Mouse (Mus musculus) C2C12 (cell line): ENCODE measurements at regions not wholly inside any gene's neighbourhood (a gene's known extent, or its start where the extent isn't known, plus 50 kb on each side); places are given as distances from the start of the nearest gene placed in this dataset.

ENCODE experiments used
- H3K27me3 ChIP-seq: one replicate; pipeline ENCODE4 v1.6.1; 2011; ENCODE audit not compliant: control insufficient read depth, insufficient read depth, insufficient read length
- H3K36me3 ChIP-seq: one replicate; pipeline ENCODE4 v1.6.1; 2011; ENCODE audit not compliant: control insufficient read depth, insufficient read depth
- H3K4me3 ChIP-seq: one replicate; pipeline ENCODE4 v1.5.1; 2011; ENCODE audit warnings: mild to moderate bottlenecking, control low read depth; ENCODE audit not compliant: poor library complexity, insufficient read depth, severe bottlenecking
- H3K79me2 ChIP-seq: one replicate; pipeline ENCODE4 v1.6.1; 2011; ENCODE audit not compliant: control insufficient read depth, insufficient read depth
- H3K79me3 ChIP-seq: one replicate; pipeline ENCODE4 v1.6.1; 2011; ENCODE audit warnings: low read depth, control low read depth
- H3ac ChIP-seq: one replicate; pipeline ENCODE3; 2011; ENCODE audit warnings: low read depth; ENCODE audit not compliant: control insufficient read depth, insufficient read length
- CEBPB ChIP-seq: IDR thresholded peaks from one replicate; pipeline ENCODE4 v1.6.1; 2011; ENCODE audit warnings: low read depth, mild to moderate bottlenecking, control low read depth, moderate library complexity
- CTCF ChIP-seq: IDR thresholded peaks from one replicate; pipeline ENCODE4 v1.5.1; 2011; ENCODE audit not compliant: control insufficient read depth, insufficient read depth, insufficient read length
- FOSL1 ChIP-seq: IDR thresholded peaks from one replicate; pipeline ENCODE4 v1.8.0; 2011; ENCODE audit warnings: mild to moderate bottlenecking, low read length; ENCODE audit not compliant: poor library complexity, insufficient read depth, severe bottlenecking
- MAX ChIP-seq: IDR thresholded peaks from one replicate; pipeline ENCODE4 v1.6.1; 2011; ENCODE audit warnings: mild to moderate bottlenecking, control low read depth
- MYOD1 ChIP-seq: IDR thresholded peaks from one replicate; pipeline ENCODE4 v1.6.1; 2011; ENCODE audit warnings: low read depth; ENCODE audit not compliant: control insufficient read depth, insufficient read length
- MYOG ChIP-seq: IDR thresholded peaks from one replicate; pipeline ENCODE4 v1.6.1; 2011; ENCODE audit not compliant: control insufficient read depth, insufficient read length; ENCODE audit errors: extremely low read depth
- USF1 ChIP-seq: IDR thresholded peaks from one replicate; pipeline ENCODE4 v1.6.1; 2011; ENCODE audit warnings: low read depth, mild to moderate bottlenecking, control low read depth, moderate library complexity

- no peaks in the 10 kb centered on the region for H3K27me3 ChIP-seq
- no peaks in the 10 kb centered on the region for H3K79me2 ChIP-seq
- no peak overlapping the region for H3K4me3 ChIP-seq
- H3ac ChIP-seq: no peak overlapping the region
- TF ChIP-seq CTCF: no peak
- no peak for TF ChIP-seq CEBPB
- no peak for TF ChIP-seq FOSL1
- no peak for TF ChIP-seq MYOD1
- no peak for TF ChIP-seq MYOG
- TF ChIP-seq USF1: no peak
- TF ChIP-seq MAX: no peak
- no peaks in the 10 kb centered on the region for H3K36me3 ChIP-seq
- no peaks in the 10 kb centered on the region for H3K79me3 ChIP-seq
Measured at GRCm38 (mm10) chr19:16045261-16045660, 60.5 kb upstream of the Cep78 start.

GRCm38 (mm10) chr19:16044169-16044568 lies 59.4 kb upstream of the Cep78 start:
- H3K36me3 ChIP-seq: no peaks in the 10 kb centered on the region
- no peak overlapping the region for H3K4me3 ChIP-seq
- H3ac ChIP-seq: no peak overlapping the region
- no peaks in the 10 kb centered on the region for H3K79me2 ChIP-seq
- no peaks in the 10 kb centered on the region for H3K79me3 ChIP-seq
- no peak for TF ChIP-seq FOSL1
- no peak for TF ChIP-seq USF1
- no peaks in the 10 kb centered on the region for H3K27me3 ChIP-seq

GRCm38 (mm10) chr19:16043007-16043406 lies 58.2 kb upstream of the Cep78 start:
- no peaks in the 10 kb centered on the region for H3K79me2 ChIP-seq
- no peaks in the 10 kb centered on the region for H3K27me3 ChIP-seq
- no peak for TF ChIP-seq MAX
- TF ChIP-seq MYOD1: no peak
- no peak for TF ChIP-seq USF1
- no peak for TF ChIP-seq MYOG
- no peak for TF ChIP-seq FOSL1
- TF ChIP-seq CEBPB: no peak
- no peak for TF ChIP-seq CTCF
- no peaks in the 10 kb centered on the region for H3K79me3 ChIP-seq
- H3K4me3 ChIP-seq: no peak overlapping the region
- H3ac ChIP-seq: no peak overlapping the region
- H3K36me3 ChIP-seq: no peaks in the 10 kb centered on the region

GRCm38 (mm10) chr19:16041891-16042290 lies 57.1 kb upstream of the Cep78 start:
- Histone ChIP-seq H3K36me3 (no peaks in the 10 kb centered on the region), H3K79me3 (no peaks in the 10 kb centered on the region), H3K27me3 (no peaks in the 10 kb centered on the region), H3K4me3 (no peak overlapping the region), H3ac (no peak overlapping the region), H3K79me2 (no peaks in the 10 kb centered on the region)
- TF ChIP-seq MYOD1 (no peak), MAX (no peak), CEBPB (no peak), MYOG (no peak), USF1 (no peak)

GRCm38 (mm10) chr19:16037806-16038205 lies 53.0 kb upstream of the Cep78 start:
- H3K4me3 ChIP-seq: no peak overlapping the region
- H3K79me3 ChIP-seq: no peaks in the 10 kb centered on the region
- no peaks in the 10 kb centered on the region for H3K27me3 ChIP-seq
- no peak for TF ChIP-seq CTCF
- TF ChIP-seq FOSL1: no peak
- TF ChIP-seq MAX: no peak
- no peaks in the 10 kb centered on the region for H3K79me2 ChIP-seq
- no peak overlapping the region for H3ac ChIP-seq
- H3K36me3 ChIP-seq: no peaks in the 10 kb centered on the region
